Mouse (Mus musculus) bone marrow, adult 2 months (tissue): ENCODE data around the gene Il6ra. TPM values are rescaled to one million over a fixed set of nuclear protein-coding genes. Genes with fewer than 3 reads are reported as not detected.

ENCODE experiments used
- H3K27ac ChIP-seq: fragments of 200-500 bp; 2 replicates; pipeline ENCODE4 v1.5.1; 2012; ENCODE audit warnings: low read depth, mild to moderate bottlenecking, control low read depth, inconsistent platforms, low read length; ENCODE audit not compliant: control insufficient read depth, poor library complexity, insufficient read depth
- H3K4me1 ChIP-seq: fragments of 200-500 bp; 2 replicates; pipeline ENCODE4 v1.6.1; 2011; ENCODE audit warnings: low read length; ENCODE audit not compliant: control insufficient read depth, insufficient read depth
- H3K4me3 ChIP-seq: fragments of 200-500 bp; replicated peaks from 2 replicates; pipeline ENCODE3; 2011; ENCODE audit warnings: mild to moderate bottlenecking, low read depth, low read length, control low read depth; ENCODE audit not compliant: control insufficient read depth
- CTCF ChIP-seq: fragments of 200-500 bp; IDR thresholded peaks from 2 replicates; pipeline ENCODE4 v1.5.1; 2011; ENCODE audit warnings: low read length, control low read depth; ENCODE audit not compliant: control insufficient read depth, insufficient read depth
- POLR2A ChIP-seq: fragments of 200-500 bp; IDR thresholded peaks from 2 replicates; pipeline ENCODE4 v1.6.1; 2011; ENCODE audit warnings: low read depth, mild to moderate bottlenecking, control low read depth, low read length, borderline replicate concordance; ENCODE audit not compliant: control insufficient read depth
- WGBS: fragments of 180-500 bp; shearing (Covaris S2); methylation state at CpG from one replicate; pipeline ENCODE4 v1.1.7; 2018; 5-methylcytosine and 5-hydroxymethylcytosine counted together
- polyA plus RNA-seq: library from polyadenylated mRNA; stranded (reverse); fragments of >200 nt; gene quantifications from 2 replicates; pipeline ENCODE4 v1.2.4, GENCODE M21; 2011; ENCODE audit warnings: low replicate concordance; ENCODE audit not compliant: missing spikeins, insufficient read depth, insufficient read length

Il6ra gene
- polyA plus RNA-seq, 1 experiment, result 11.4 TPM

DNA sequence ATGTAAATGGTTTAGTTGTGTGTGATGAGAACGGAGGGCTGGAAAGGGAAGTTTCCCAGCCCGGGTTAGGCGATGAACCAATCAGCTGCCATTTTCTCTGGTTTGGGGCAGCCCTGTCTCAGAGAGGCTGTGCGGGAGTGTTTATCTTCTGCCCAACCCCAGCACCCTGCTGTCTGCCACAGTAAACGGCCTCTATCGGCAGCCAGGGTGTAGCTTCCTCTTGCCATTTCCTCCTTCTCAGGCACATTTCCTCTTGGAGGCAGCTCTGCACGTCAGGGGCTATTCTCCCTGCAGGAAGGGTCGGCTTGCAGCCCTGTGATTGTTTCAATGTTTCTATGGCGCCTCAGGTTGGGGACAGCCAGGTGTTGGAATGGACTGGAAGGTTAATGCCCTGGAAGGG, 69.8 kb downstream of the Il6ra start:
- no peaks in the 10 kb centered on the region for H3K4me1 ChIP-seq
- H3K27ac ChIP-seq, result no peak overlapping the region
- TF ChIP-seq CTCF (peak; percentile 28; the same call in 1 of the 2 replicates), POLR2A (no peak)
- 7% methylated on average over 9 of the region's 9 CpGs for WGBS
- no peak overlapping the region for H3K4me3 ChIP-seq

GRCm38 (mm10) chr3:89842258-89842657, 70.7 kb downstream of the Il6ra start:
- Histone ChIP-seq H3K4me1 (no peaks in the 10 kb centered on the region), H3K4me3 (no peak overlapping the region), H3K27ac (no peak overlapping the region)
- peak; percentile 64 for TF ChIP-seq CTCF
- no peak for TF ChIP-seq POLR2A
- 72% methylated on average over 4 of the region's 4 CpGs for WGBS

GRCm38 (mm10) chr3:89835362-89835761, 77.6 kb downstream of the Il6ra start:
- TF ChIP-seq POLR2A (no peak), CTCF (no peak)
- Histone ChIP-seq H3K4me1 (no peaks in the 10 kb centered on the region; the same call in 1 of the 2 replicates), H3K4me3 (no peak overlapping the region), H3K27ac (no peak overlapping the region)
- WGBS, result 18% methylated on average over 8 of the region's 8 CpGs

GRCm38 (mm10) chr3:89830815-89831591, 82.0 kb downstream of the Il6ra start, which contains the start of gene She:
Gene She, plus strand, starts transcription at chr3:89831370.
- H3K4me1 ChIP-seq, result no peaks in the 10 kb centered on the region; the same call in 1 of the 2 replicates
- WGBS, result 6% methylated on average over 93 of the region's 96 CpGs
- H3K4me3 ChIP-seq, result no peak within 1 kb of the TSS
- H3K27ac ChIP-seq, result no peak within 1 kb of the TSS; the same call in 1 of the 2 replicates
- no peak for TF ChIP-seq POLR2A
- no peak for TF ChIP-seq CTCF

GRCm38 (mm10) chr3:89826295-89826694, 86.7 kb downstream of the Il6ra start:
- Histone ChIP-seq H3K27ac (no peak overlapping the region), H3K4me1 (no peaks in the 10 kb centered on the region), H3K4me3 (no peak overlapping the region)
- WGBS, result 68% methylated on average over 3 of the region's 3 CpGs
- no peak for TF ChIP-seq CTCF
- TF ChIP-seq POLR2A, result no peak

- no peaks in the 10 kb centered on the region; the same call in 1 of the 2 replicates for H3K4me1 ChIP-seq
- no peak overlapping the region for H3K4me3 ChIP-seq
- TF ChIP-seq POLR2A (no peak), CTCF (no peak)
- WGBS, result 46% methylated on average over 2 of the region's 2 CpGs
- H3K27ac ChIP-seq, result no peak overlapping the region
These were observed 89.4 kb downstream of the Il6ra start for GRCm38 (mm10) chr3:89823594-89823993.

GRCm38 (mm10) chr3:89821548-89822480, 91.2 kb downstream of the Il6ra start:
- Histone ChIP-seq H3K4me1 (no peaks in the 10 kb centered on the region; the same call in 1 of the 2 replicates), H3K27ac (no peak overlapping the region), H3K4me3 (no peak overlapping the region)
- 49% methylated on average over 10 of the region's 10 CpGs for whole genome bisulfite sequencing
- TF ChIP-seq POLR2A (no peak), CTCF (no peak)

GRCm38 (mm10) chr3:89821096-89821513, 91.9 kb downstream of the Il6ra start:
- WGBS, result 59% methylated on average over 11 of the region's 11 CpGs
- H3K27ac ChIP-seq, result no peak overlapping the region
- no peak overlapping the region for H3K4me3 ChIP-seq
- TF ChIP-seq POLR2A (no peak), CTCF (no peak)
- H3K4me1 ChIP-seq, result no peaks in the 10 kb centered on the region; the same call in 1 of the 2 replicates
